Mouse (Mus musculus): Measurements from ENCODE around the gene Gtf2i. TPM values are rescaled to one million over a fixed set of nuclear protein-coding genes. Genes with fewer than 3 reads are reported as not detected.

Gene Gtf2i
- total RNA-seq, 2 experiments from 2014 or later = 220 to 231 TPM

- no peak for DNase-seq (ENCODE audit: low spot score in 2 of 2)
Observed at GRCm38 (mm10) chr5:134217900-134218299, 96.7 kb downstream of the Gtf2i start.

GRCm38 (mm10) chr5:134214021-134214806 is 100.3 kb downstream of the Gtf2i start:
- no peak for DNase-seq (ENCODE audit: low spot score in 2 of 2)

GRCm38 (mm10) chr5:134209931-134210554 is 104.5 kb downstream of the Gtf2i start:
- DNase-seq (ENCODE audit: low spot score in 2 of 2) = no peak

- no peak for DNase-seq (ENCODE audit: low spot score in 2 of 2)
Observed at GRCm38 (mm10) chr5:134206721-134207120, 107.8 kb downstream of the Gtf2i start.

GRCm38 (mm10) chr5:134193664-134194063 is 120.9 kb downstream of the Gtf2i start:
- DNase-seq (ENCODE audit: low spot score in 2 of 2) = no peak

GRCm38 (mm10) chr5:134188571-134188970 is 126.0 kb downstream of the Gtf2i start:
- no peak for DNase-seq (ENCODE audit: low spot score in 2 of 2)

Small RNA genes lying within 50 kb of the gene (microRNA-seq; reads per million reads assigned to microRNA genes)
- 0 reads per million in 2 experiments for gene Mir3965

Other genes starting within 250 kb of the Gtf2i start
- 10 to 100 TPM; 75.2 to 76.4 TPM for gene Castor2, start 215.0 kb downstream of the Gtf2i start, total RNA-seq (2021)
- 10 to 100 TPM; 13.7 to 14.4 TPM for gene Rcc1l, start 138.0 kb downstream of the Gtf2i start, total RNA-seq (2021)
- 10 to 100 TPM; 15.7 to 16.8 TPM for gene Gtf2ird2, start 130.7 kb downstream of the Gtf2i start, total RNA-seq (2021)
- gene Ncf1, start 85.1 kb downstream of the Gtf2i start, total RNA-seq (2021) = 1 to 10 TPM; 8.6 to 9.2 TPM
- gene Gtf2ird1, start 142.0 kb upstream of the Gtf2i start, total RNA-seq (2021) = 10 to 100 TPM; 19.8 to 27.3 TPM
- gene Clip2, start 237.7 kb upstream of the Gtf2i start, total RNA-seq (2021) = 100 to 1,000 TPM; 106 to 107 TPM
- 1 to 10 TPM; 3.8 to 4.3 TPM for gene Syna, start 245.4 kb upstream of the Gtf2i start, total RNA-seq (2021)

All from layer of hippocampus, adult 18-20 months (tissue).